Mouse (Mus musculus) right cerebral cortex, adult 18-20 months (tissue): ENCODE measurements around the gene Spock1.
"Not testable (repeated sequence)": the region's sequence is repeated elsewhere in the genome, so short reads cannot be mapped to it uniquely, and the experiment has no call there.

Source experiments
- DNase-seq: peaks from one replicate; pipeline ENCODE4 v3.0.0; 2022; ENCODE audit warnings: mixed read lengths

Spock1 gene

DNA sequence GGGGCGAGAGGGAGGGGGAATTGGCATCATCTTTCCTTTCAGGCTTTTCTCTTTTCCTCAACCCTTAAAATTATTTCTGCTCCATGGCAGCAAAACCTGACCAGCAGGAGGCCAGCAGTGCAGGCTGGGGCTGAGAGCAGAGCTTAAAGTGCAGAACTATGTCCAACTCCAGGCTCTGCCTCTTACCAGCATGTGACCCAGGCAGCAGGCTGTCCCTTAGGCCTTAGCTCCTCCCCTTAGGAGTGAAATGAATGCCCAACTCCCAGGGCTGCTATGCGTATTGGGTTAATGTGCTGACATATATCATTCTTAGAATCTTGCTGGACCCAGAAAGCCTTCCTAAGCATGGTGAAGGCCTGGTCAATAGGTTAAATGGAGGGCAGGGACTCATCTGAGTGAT is 434.1 kb downstream of the Spock1 start:
- no peak for DNase-seq

DNA sequence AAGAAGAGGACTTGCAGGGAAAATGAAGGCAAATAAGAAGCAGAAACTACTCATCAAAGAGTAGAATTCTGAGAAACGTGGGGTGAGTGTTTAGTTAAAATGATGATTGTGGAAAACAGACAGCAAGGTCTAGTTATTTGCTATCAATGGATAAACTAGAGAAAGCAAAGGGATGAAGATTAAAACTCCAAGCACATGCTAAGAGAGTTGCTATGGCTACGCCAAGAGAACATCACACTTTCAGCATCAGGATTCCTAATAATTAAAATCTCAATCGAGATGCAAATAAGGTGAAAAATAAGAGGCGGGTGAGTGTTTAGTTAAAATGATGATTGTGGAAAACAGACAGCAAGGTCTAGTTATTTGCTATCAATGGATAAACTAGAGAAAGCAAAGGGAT is 437.2 kb downstream of the Spock1 start:
- not testable (repeated sequence) for DNase-seq

- no peak for DNase-seq
Measured at GRCm38 (mm10) chr13:57459978-57460377, 448.2 kb downstream of the Spock1 start.

DNA sequence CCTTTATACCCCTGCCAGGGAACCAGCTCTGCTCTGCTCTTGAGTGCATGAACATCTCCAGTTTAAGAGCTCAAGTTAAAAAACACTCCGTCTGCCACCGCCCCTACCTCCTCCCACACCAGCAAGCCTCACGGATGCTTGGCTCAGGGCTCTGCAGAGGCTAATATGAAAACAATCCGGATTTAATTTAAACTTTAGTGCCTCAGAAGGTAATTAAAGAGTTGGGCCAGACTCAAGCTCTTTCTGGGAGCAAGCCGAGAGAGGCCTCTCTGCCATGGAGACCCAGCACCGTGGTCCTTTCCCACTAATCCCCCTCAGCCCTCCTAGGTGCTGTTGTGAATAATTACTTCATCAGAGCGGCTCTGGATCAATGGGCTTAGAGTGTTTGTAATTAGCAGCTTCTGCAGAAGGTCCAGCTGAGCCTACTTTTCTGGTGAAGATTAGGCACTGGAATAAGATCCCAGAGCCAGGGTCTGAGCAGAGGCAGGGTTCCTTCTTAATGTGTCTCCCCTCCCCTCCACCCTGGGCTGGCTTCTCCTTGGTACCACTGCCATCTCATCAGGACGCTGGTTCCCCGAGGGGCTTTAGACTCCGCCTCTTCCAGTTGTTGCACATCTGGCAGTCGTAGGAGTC is 457.8 kb downstream of the Spock1 start:
- peak; percentile 56 for DNase-seq

- DNase-seq = no peak
Measured at GRCm38 (mm10) chr13:57448906-57449305, 459.2 kb downstream of the Spock1 start.

DNA sequence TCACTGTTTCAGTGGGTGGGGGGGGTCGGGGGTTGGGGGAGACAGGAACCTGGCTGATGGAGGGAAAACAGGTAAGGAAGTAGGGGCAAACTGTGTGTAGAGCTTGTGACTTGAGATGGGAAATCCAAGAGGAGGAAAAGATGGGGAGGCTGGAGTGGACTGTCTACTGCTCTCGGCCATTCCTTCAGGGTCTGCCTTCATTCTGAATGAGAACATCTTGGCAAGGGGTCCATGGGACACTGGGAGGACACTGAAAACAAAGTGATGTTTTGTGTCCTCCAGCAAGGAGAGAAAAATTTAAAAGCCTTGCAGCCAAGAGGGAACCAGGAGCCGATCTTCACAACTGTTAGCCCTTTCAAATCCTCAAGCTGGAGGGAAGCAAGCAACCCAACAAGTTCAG is 463.2 kb downstream of the Spock1 start:
- DNase-seq = no peak

DNA sequence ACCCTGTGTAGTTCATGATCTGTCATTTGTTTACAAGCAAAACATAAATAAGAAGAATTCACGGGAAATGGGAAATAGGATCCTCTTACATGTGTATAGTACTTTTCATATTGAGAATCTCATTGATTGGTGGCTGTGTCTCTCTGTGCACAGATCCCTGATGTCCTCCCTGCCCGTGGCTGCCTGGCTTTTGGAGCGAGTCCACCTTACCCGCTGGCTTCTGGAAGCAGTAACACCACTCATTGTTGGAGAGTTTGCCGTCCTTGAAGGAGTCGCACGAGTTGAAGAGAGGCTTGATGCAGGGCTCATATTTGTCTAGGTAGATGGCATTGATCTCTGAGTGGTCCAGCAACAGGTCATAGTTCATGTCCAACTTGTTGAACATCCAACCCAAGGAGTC is 468.0 kb downstream of the Spock1 start:
- no peak for DNase-seq

DNA sequence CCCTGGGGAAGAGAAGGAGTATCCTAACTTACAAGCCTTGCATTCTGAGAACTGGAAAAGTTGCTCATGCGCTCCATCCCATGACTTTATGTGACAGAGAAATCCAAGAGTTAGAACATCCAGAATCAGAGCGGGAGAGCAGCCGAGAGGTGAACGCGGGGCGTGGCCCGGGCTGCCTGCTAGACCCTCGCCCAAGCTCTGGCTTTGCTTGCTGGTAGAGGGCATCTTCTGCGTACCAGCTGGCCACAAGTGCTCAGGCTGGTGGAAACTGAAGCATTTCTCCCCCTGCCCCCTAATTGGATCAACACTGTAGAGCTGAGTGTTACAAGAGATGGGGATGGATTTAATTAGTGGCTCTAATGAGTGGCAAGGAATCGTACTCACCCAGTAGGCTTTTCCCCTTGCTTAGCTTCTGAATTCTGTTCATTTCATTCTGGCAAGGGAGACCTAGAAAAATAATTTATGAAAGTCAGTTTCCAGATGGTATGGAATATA is 472.4 kb downstream of the Spock1 start:
- no peak for DNase-seq

DNA sequence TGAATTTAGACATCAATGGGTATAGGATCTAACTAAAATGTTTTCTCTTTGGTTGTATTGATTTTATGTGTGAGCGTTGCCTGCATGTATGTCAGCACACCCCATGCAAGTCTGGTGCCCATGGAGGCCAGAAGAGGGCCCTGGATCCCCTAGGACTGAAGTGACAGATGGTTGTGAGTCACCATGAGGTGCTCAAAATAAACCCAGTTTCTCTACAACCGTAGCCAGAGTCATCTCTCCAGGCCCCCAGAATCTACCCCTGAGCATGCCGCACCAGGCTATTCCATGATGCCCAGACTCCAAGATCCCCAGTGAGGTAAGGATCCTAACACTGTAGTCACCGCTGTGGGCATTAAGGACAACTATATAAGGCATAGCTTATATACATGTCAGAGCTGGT is 474.3 kb downstream of the Spock1 start:
- DNase-seq = no peak

DNA sequence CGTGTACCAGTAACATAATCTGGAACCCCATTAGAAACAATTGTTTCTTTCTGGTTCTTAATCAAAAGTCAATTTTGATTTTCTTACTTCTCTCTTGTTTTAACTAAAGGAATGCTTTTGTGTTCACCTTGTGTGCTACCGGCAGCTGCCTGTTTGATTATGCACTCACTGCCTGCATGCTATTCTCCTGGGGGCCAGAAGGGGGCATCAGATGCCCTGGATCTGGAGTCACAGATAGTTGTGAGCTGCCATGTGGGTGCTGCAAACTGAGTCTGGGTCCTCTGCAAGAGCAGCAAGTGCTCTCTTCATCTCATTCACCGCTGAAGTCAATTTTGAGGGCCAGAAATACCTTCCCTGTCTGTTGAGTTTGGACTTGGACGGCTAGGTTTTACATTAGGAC is 476.3 kb downstream of the Spock1 start:
- DNase-seq = no peak

- peak; percentile 42 for DNase-seq
Measured at GRCm38 (mm10) chr13:57428840-57429239, 479.3 kb downstream of the Spock1 start.

DNA sequence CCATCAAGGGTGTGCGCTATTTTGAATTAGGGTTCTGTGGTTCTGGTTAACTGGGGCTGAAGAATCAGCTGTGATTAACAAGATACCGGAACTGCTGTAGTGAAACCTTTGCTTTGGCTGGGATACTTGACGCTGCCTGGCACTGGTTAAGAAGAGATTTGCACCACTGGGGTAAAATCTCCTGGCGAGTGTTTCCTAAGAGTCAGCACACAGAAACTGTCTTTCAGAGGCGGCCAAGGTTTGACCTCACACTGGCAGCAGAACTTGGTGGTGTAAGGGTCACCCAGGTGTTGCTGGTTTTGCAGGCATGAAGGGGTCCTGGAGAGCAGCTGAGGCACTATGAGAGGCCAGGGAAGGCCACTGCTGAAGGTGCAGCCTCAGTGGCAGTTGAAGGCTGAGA is 489.4 kb downstream of the Spock1 start:
- DNase-seq = no peak

DNA sequence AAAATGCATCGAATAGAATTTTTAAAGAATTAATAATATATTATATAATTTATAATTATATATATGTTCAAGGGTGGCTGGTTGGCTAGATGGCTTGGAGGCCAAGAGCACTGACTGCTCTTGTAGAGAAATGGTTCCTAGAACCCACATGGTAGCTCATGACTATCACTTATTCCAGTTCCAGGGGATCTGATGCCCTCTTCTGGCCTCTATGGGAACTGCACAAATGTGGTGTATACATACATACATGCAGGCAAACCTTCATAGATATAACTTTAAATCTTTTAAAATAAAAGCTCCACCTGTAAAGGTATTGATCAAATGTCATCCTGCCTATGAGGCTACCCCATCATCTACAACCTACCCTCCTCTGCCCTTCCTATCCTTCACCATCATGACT is 493.4 kb downstream of the Spock1 start:
- no peak for DNase-seq

DNA sequence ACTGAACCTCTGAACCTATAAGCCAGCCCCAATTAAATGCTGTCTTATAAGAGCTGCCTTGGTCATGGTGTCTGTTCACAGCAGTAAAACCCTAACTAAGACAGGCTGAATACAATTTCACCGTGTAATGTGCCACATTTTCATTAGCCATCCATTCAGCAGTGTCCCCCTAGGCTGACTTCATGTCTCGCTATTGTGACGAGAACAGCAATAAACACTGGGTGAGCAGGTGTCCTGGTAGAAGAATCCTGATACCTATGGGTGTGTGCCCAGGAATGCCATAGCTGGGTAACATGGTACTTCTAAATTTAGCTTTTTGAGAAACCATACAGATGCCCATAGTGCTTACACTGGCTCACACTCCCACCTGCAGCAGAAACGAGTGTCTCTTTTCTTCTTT is 500.5 kb downstream of the Spock1 start:
- DNase-seq = no peak

DNA sequence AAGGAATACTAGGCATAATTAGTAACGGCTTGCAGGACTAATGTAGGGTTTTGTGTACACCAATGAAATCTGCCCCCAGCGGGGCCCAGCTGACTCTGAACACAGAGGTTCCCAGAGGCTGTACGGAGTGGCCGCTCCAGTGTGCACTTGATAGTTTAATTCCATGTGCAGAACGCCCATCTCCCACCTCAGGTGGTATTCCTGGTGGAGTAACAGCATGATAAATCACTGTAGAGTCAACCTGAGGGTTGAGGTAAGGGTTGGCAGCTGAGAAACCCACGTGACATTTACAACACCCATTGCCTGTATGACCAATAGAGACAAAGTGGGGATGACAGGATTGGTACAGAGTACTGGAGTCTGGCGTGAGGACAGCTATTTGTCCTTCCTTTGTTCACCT is 505.7 kb downstream of the Spock1 start:
- DNase-seq = no peak

DNA sequence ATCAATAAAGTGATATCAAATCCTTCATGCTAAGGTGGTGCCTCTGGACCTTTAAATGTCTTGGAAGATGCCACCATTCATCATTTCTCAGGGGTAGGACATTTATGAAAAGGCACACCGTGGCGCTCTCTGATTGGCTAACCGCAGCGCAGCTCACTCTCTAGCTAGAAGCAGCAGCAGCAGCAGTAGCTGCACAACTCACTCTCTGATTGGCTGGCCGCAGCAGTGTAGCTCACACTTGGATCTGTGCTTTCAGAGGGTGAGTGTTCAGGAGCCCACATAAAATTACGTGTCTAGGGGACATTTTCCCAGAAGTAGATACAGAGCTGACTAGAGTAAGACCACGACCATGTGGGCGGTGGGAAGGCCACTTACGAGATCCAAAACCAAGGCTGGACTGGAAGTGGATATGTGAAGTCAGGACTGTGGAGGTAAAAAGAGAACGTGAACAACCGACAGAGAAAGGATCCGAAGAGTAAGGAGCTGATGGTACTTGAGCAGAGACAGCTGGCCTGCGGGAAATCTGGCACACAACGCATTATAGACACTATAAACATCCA is 535.9 kb downstream of the Spock1 start:
- DNase-seq = peak; percentile 27
